Mouse (Mus musculus) G1E (cell line): ENCODE measurements around the gene Plcb4. TPM values are rescaled to one million over a fixed set of nuclear protein-coding genes. Genes with fewer than 3 reads are reported as not detected.

Experiments used
- ATAC-seq: 2 replicates; pipeline ENCODE4 v1.8.0; 2016; ENCODE audit warnings: mild to moderate bottlenecking; ENCODE audit not compliant: insufficient number of reproducible peaks, poor library complexity, low FRiP score, severe bottlenecking; ENCODE audit errors: extremely low read depth
- DNase-seq: peaks from one replicate; pipeline ENCODE4 v3.0.0; 2012; ENCODE audit warnings: low spot score
- H3K27me3 ChIP-seq: 2 replicates; pipeline ENCODE4 v1.6.1; 2012; ENCODE audit warnings: mild to moderate bottlenecking, low read length, inconsistent platforms; ENCODE audit not compliant: insufficient read depth
- H3K36me3 ChIP-seq: replicated peaks from 2 replicates; pipeline ENCODE3; 2012; ENCODE audit warnings: mild to moderate bottlenecking, inconsistent platforms
- H3K4me1 ChIP-seq: 2 replicates; pipeline ENCODE4 v1.6.1; 2012; ENCODE audit warnings: low read depth, low read length, inconsistent platforms, mixed read lengths; ENCODE audit not compliant: insufficient read depth
- H3K4me3 ChIP-seq: 2 replicates; pipeline ENCODE4 v1.5.1; 2012; ENCODE audit warnings: low read depth, mild to moderate bottlenecking, inconsistent platforms, low read length, moderate library complexity, mixed read lengths
- H3K9me3 ChIP-seq: replicated peaks from 2 replicates; pipeline ENCODE4 v1.6.1; 2012; ENCODE audit warnings: inconsistent platforms
- CTCF ChIP-seq: IDR thresholded peaks from 2 replicates; pipeline ENCODE4 v1.5.1; 2012; ENCODE audit warnings: low read depth, low read length, inconsistent platforms, mixed read lengths
- GATA1 ChIP-seq: IDR thresholded peaks from 2 replicates; pipeline ENCODE4 v1.6.1; 2012; ENCODE audit warnings: borderline replicate concordance, low read length, inconsistent platforms, mixed read lengths
- GATA2 ChIP-seq: IDR thresholded peaks from 2 replicates; pipeline ENCODE4 v1.6.1; 2012; ENCODE audit warnings: low read depth, low read length, inconsistent platforms, borderline replicate concordance
- POLR2AphosphoS5 ChIP-seq: IDR thresholded peaks from 2 replicates; pipeline ENCODE4 v1.6.1; 2012; ENCODE audit warnings: low read depth, low read length, inconsistent platforms; ENCODE audit not compliant: insufficient replicate concordance
- TAL1 ChIP-seq: conservative IDR thresholded peaks from 2 replicates; pipeline ENCODE4 v1.6.1; 2012; ENCODE audit warnings: low read depth, low read length, inconsistent platforms, mixed read lengths
- polyA plus RNA-seq: library from polyadenylated mRNA; stranded (reverse); fragments of >175 nt; gene quantifications from 2 replicates; pipeline ENCODE4 v1.2.3, GENCODE M21; 2012
- total RNA-seq, 2 experiments: library from RNA; stranded (forward) in 1 of 2; stranded (reverse) in 1 of 2; fragments of 200-1000 nt in 1 of 2; fragments of >200 nt in 1 of 2; fragmentation: Nextera tagmentation in 1 of 2; gene quantifications; 2 replicates each; pipeline ENCODE4 v1.2.3; 2014 to 2017

The Plcb4 gene
- total and polyA plus RNA-seq, 3 experiments = 0.27 TPM; not detected in 2

GRCm38 (mm10) chr2:135855890-135856490 is 197.2 kb downstream of the Plcb4 start:
- TF ChIP-seq GATA2 (no peak), CTCF (no peak), GATA1 (no peak), TAL1 (no peak), POLR2AphosphoS5 (no peak)
- Histone ChIP-seq H3K36me3 (no peaks in the 10 kb centered on the region), H3K27me3 (no peaks in the 10 kb centered on the region), H3K4me1 (no peaks in the 10 kb centered on the region), H3K4me3 (no peak overlapping the region), H3K9me3 (peaks cover 31% of the 10 kb centered on the region)
- DNase-seq = no peak
- no peak for ATAC-seq

GRCm38 (mm10) chr2:135856826-135857225 is 198.0 kb downstream of the Plcb4 start:
- DNase-seq (no peak), ATAC-seq (no peak)
- Histone ChIP-seq H3K9me3 (peaks cover 33% of the 10 kb centered on the region), H3K27me3 (no peaks in the 10 kb centered on the region), H3K36me3 (no peaks in the 10 kb centered on the region), H3K4me1 (no peaks in the 10 kb centered on the region), H3K4me3 (no peak overlapping the region)
- no peak for TF ChIP-seq GATA2
- TF ChIP-seq GATA1 = no peak
- TF ChIP-seq TAL1 = no peak
- TF ChIP-seq POLR2AphosphoS5 = no peak
- no peak for TF ChIP-seq CTCF

GRCm38 (mm10) chr2:135861531-135862488 is 203.0 kb downstream of the Plcb4 start:
- no peak for ATAC-seq

GRCm38 (mm10) chr2:135862489-135863390 is 203.9 kb downstream of the Plcb4 start:
- Histone ChIP-seq H3K36me3 (no peaks in the 10 kb centered on the region), H3K9me3 (peaks cover 23% of the 10 kb centered on the region), H3K4me3 (no peak overlapping the region), H3K27me3 (no peaks in the 10 kb centered on the region), H3K4me1 (no peaks in the 10 kb centered on the region)
- TF ChIP-seq TAL1 (no peak), POLR2AphosphoS5 (no peak), GATA2 (no peak), CTCF (no peak), GATA1 (no peak)
- no peak for ATAC-seq
- no peak for DNase-seq

More at GRCm38 (mm10) chr2:135861531-135862488, 203.0 kb downstream of the Plcb4 start:
- H3K36me3 ChIP-seq = no peaks in the 10 kb centered on the region
- H3K4me1 ChIP-seq = no peaks in the 10 kb centered on the region
- no peak overlapping the region for H3K4me3 ChIP-seq
- H3K27me3 ChIP-seq = no peaks in the 10 kb centered on the region
- no peak for TF ChIP-seq TAL1
- no peak for TF ChIP-seq GATA2
- no peak for TF ChIP-seq CTCF
- TF ChIP-seq GATA1 = no peak
- no peak for TF ChIP-seq POLR2AphosphoS5
- peaks cover 20% of the 10 kb centered on the region for H3K9me3 ChIP-seq
- no peak for DNase-seq

- Histone ChIP-seq H3K9me3 (peaks cover 22% of the 10 kb centered on the region), H3K36me3 (no peaks in the 10 kb centered on the region), H3K4me1 (no peaks in the 10 kb centered on the region), H3K4me3 (no peak overlapping the region), H3K27me3 (no peaks in the 10 kb centered on the region)
- no peak for DNase-seq
- TF ChIP-seq CTCF (no peak), GATA1 (no peak), TAL1 (no peak), GATA2 (no peak), POLR2AphosphoS5 (no peak)
- no peak for ATAC-seq
These were observed 204.7 kb downstream of the Plcb4 start for GRCm38 (mm10) chr2:135863391-135864076.
